8 mouse cellular contexts compared by ENCODE assay signal in genomic region chr5:143299686-143300085, GRCm38 (mm10). TPM values are rescaled to one million over a fixed set of nuclear protein-coding genes. Genes with fewer than 3 reads are reported as not detected.
DNase-seq lines count a peak whose midpoint lies in the region; ATAC-seq lines count a peak whose summit lies in the region.

No protein-coding gene starts in this region.

- intact Hi-C loops in heart, postnatal 14 days (cut with DNase I), result loop anchor here (5.0 to 10.0 kb wide), 2 partner anchors 117 to 205 kb away; partner anchors contain the start of genes Rbak and Spdye4b

- peak; percentile 29 to 67 for DNase-seq in heart, postnatal 14 days
- DNase-seq in heart, adult 11 months, result no peak
- DNase-seq in urinary bladder, postnatal 25 days (ENCODE audit: low spot score), result peak; percentile 42
- DNase-seq in urinary bladder, postnatal 10 days (ENCODE audit: low spot score), result no peak
- peak; percentile 44 for DNase-seq in cerebellum, adult 9-11 months
- DNase-seq in layer of hippocampus, postnatal 25 days (ENCODE audit: extremely low spot score in 1 of 2, low spot score in 1 of 2), result peak; percentile 51 to 74
- peak; percentile 58 for DNase-seq in retina, postnatal 1 day

- ATAC-seq in monocyte, adult 5-6 weeks (replicated peaks; ENCODE audit: insufficient number of reproducible peaks, low FRiP score, low TSS enrichment, poor library complexity, severe bottlenecking), result no peak

RNA-seq across cellular contexts. Expression of gene Zfp853, which starts 6.3 kb away (rescaled TPM):
- total RNA-seq in heart, postnatal 14 days (2021), result under 1 TPM; 0.32 to 0.38 TPM
- 1 to 10 TPM; 5.5 to 6.6 TPM for total RNA-seq in layer of hippocampus, postnatal 25 days (2021)
- not detected in 3 replicates for total RNA-seq in monocyte, adult 5-6 weeks (2017)

RNA-seq across cellular contexts. Expression of gene E130309D02Rik, which starts 15.5 kb away (rescaled TPM):
- total RNA-seq in heart, postnatal 14 days (2021), result 10 to 100 TPM; 15.2 to 16.6 TPM
- total RNA-seq in layer of hippocampus, postnatal 25 days (2021), result 10 to 100 TPM; 23.4 to 25.2 TPM
- 7.4 to 12.5 TPM (median 10.3 TPM) in 3 replicates for total RNA-seq in monocyte, adult 5-6 weeks (2017)

RNA-seq across cellular contexts. Expression of gene Zdhhc4, which starts 29.4 kb away (rescaled TPM):
- 10 to 100 TPM; 31.6 to 33.0 TPM for total RNA-seq in heart, postnatal 14 days (2021)
- 10 to 100 TPM; 41.8 to 49.9 TPM for total RNA-seq in layer of hippocampus, postnatal 25 days (2021)
- total RNA-seq in monocyte, adult 5-6 weeks (2017), result 22.5 to 39.9 TPM (median 33.8 TPM) in 3 replicates

RNA-seq across cellular contexts. Expression of gene Zfp316, which starts 29.9 kb away (rescaled TPM):
- total RNA-seq in heart, postnatal 14 days (2021), result 1 to 10 TPM; 4.0 to 5.5 TPM
- total RNA-seq in layer of hippocampus, postnatal 25 days (2021), result 10 to 100 TPM; 22.0 to 22.5 TPM
- 1.4 to 2.9 TPM (median 1.9 TPM) in 3 replicates for total RNA-seq in monocyte, adult 5-6 weeks (2017)

RNA-seq across cellular contexts. Expression of gene Grid2ip, which starts 57.5 kb away (rescaled TPM):
- under 1 TPM in 1 of 2 experiments, not detected in 1; 0.12 TPM for total RNA-seq in heart, postnatal 14 days (2021)
- total RNA-seq in layer of hippocampus, postnatal 25 days (2021), result 1 to 10 TPM; 1.1 to 1.4 TPM
- total RNA-seq in monocyte, adult 5-6 weeks (2017), result not detected in 3 replicates

Comparison
In these comparisons a context has a peak if more than half of its experiments do, and no peak if none do; other contexts are left out.
1. DNase-seq: peak in heart, postnatal 14 days (2 of 2), urinary bladder, postnatal 25 days (single experiment), cerebellum, adult 9-11 months (single experiment), layer of hippocampus, postnatal 25 days (2 of 2) and retina, postnatal 1 day (single experiment); none in heart, adult 11 months (single experiment) and urinary bladder, postnatal 10 days (single experiment).